Mouse (Mus musculus) pancreas, adult 10 weeks (tissue): ENCODE results near the gene Exoc6b. TPM values are rescaled to one million over a fixed set of nuclear protein-coding genes. Genes with fewer than 3 reads are reported as not detected.

Experiments
- polyA plus RNA-seq: library from polyadenylated mRNA; stranded (reverse); fragments of 350-450 nt; fragmentation: Illumina TruSeq; extraction: RNeasy Lipid Tissue Mini Kit (QIAGEN cat#74804); gene quantifications from one replicate; pipeline ENCODE4 v1.2.3, GENCODE M21; 2015; ENCODE audit warnings: low read depth, low replicate concordance; ENCODE audit not compliant: insufficient read depth

Exoc6b gene
- polyA plus RNA-seq, result 5.9 TPM

DNA sequence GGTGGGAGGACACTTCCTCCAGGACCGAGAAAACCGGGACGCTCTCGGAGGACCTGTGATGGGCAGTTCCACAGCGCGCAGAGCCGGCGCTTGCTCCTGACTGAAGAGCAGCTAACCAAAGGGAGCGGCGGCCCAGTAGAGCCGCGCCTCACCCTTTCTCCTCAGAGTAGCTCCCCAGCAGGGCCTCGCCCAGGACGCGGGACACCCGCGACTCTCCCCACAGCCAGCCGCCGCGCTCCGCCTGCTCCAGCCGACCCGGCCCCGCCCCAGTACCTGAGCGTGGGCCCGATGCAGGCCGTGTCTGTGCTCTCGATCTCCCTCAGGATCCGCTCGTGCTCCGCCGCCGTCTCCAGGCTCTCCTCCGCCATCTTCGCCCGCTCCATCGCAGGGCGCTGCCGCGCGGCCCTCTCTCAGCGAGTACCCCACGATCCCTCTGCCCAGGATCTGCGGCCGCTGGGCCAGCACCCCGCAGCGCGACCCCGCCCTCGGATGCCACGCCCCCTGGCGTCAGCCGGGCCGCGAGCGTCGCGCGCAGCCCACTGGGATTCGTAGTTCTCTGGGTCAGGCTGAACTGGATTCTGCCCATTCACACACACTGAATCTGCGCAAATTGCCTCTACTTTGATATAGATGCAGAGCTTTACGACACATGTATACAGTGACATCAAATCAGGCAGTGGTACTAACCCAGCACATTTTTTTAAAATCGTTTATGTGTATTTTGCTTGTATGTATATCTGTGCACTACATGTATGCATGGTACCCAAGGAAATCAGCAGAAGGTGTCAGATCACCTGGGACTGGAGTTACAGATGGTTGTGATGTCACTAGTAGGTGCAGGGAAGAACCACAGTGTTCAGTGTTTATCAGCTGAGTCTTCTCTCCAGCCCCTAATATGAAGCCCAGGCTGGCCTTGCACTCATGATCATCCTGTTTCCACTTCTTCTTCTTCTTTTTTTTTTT, at the start of gene Exoc6b:
Gene Exoc6b (minus strand): TSS at position 491 of the 963 bp plus-strand sequence.

DNA sequence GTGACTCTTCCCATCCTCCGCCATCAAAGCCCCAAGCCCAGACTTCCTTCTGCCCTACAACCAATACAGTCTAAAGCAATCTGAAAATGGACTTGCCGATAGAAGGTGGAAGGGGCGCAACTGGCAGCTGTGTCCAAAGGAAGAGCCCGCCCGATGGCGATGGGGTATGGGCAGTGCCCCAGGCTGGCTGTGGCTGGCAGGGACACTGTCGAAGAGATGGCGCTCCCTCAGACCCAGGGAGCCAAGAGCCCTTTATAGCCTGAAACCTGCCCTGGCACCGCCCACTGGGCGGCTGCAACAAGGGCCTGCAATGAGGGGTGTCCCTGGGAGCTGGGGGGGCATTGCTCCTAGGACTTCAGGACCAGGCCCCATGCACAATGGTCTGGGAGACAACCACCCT, 475.6 kb downstream of the Exoc6b start, which contains the start of gene Cyp26b1:
Gene Cyp26b1 (minus strand): TSS at position 216 of the 400 bp plus-strand sequence.

Other genes starting within 250 kb of the Exoc6b start
- gene Spr, start 68.3 kb upstream of the Exoc6b start, polyA plus RNA-seq, result 11.7 TPM
- not detected for gene Emx1, start 117.9 kb upstream of the Exoc6b start, polyA plus RNA-seq